Mouse (Mus musculus): ENCODE measurements at regions not wholly inside any gene's neighbourhood (a gene's known extent, or its start where the extent isn't known, plus 50 kb on each side); places are given as distances from the start of the nearest gene placed in this dataset.

DNA sequence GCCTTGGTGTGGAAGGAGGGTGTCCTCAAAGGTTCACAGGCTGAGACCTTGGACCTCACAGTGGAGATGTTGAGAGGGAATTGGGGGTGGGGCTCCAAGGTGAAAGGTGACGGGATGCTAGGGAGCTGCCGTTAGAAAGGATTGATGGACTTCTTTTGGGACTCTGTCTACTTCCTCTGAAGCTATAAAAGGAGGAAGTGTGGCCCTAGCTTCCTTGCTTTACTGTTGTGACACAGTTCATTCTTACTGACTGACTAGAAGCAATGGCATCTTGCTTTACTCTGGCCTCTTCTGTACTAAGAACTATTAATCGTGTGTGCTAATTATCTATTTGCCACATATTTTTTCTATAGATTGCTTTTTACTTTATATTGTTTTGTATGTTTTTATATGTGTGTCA, 315.8 kb downstream of the Setd4 start:
- Histone ChIP-seq H3K9me3 (replicated peaks; ENCODE audit: control insufficient read depth, low read length) (no peaks in the 10 kb centered on the region), H3K4me1 (ENCODE audit: control insufficient read depth, low read depth, low read length) (no peaks in the 10 kb centered on the region), H3K27me3 (ENCODE audit: control insufficient read depth, insufficient read depth, low read depth, low read length) (no peaks in the 10 kb centered on the region), H3K4me2 (ENCODE audit: low read depth, low read length) (no peak overlapping the region), H3K9ac (ENCODE audit: low read depth, low read length) (no peak overlapping the region), H3K36me3 (ENCODE audit: control insufficient read depth, insufficient read depth) (no peaks in the 10 kb centered on the region), H3K27ac (ENCODE audit: low read length) (no peak overlapping the region), H3K4me3 (ENCODE audit: low read depth, low read length) (no peak overlapping the region)
- ATAC-seq (ENCODE audit: low read depth) = no peak
- WGBS (ENCODE audit: insufficient replicate concordance) = 35% methylated on average over 3 of the region's 3 CpGs

DNA sequence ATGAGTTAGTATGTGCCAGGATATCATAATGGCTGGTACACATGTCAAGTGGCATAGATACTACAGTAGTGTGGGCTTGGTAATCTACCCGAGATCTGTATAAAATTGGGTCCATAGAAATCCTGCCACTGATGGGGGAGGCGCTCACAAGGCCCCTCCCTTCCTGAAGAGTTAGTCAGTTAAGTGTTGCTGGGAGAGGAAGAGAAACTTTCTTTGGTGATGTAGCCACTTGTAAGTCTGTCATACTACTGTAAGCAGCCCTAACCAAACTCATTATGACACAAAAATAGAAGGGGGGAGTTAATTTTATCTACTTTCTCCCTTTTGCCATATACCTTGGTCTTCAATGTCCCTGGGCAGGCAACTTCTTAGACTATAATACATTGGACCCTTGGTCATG, 316.3 kb downstream of the Setd4 start:
- Histone ChIP-seq H3K4me1 (ENCODE audit: control insufficient read depth, low read depth, low read length) (no peaks in the 10 kb centered on the region), H3K27me3 (ENCODE audit: control insufficient read depth, insufficient read depth, low read depth, low read length) (no peaks in the 10 kb centered on the region)
- 53% methylated on average over 2 of the region's 2 CpGs for WGBS (ENCODE audit: insufficient replicate concordance)

DNA sequence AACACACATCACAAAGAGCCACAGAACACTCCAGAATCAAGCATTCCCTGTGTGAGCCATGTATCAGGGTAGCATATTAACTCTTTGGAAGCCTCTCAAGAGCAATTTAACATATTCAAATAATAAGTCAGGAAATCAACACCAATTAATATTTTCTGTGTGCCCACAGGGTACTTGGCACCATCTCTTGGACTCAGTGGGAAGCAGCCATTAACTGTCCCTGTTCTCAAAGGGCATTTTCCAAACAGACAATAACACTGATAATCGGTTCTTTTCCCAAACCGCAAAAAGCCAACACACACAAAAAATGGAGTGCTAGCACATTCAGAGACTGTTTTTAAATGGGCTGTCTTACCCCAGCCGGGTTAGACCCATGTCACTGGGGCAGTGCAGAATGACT, 317.0 kb downstream of the Setd4 start:
- no peak overlapping the region for H3K4me2 ChIP-seq (ENCODE audit: low read depth, low read length)
- 74% methylated on average over 3 of the region's 3 CpGs for WGBS (ENCODE audit: insufficient replicate concordance)
- H3K9me3 ChIP-seq (replicated peaks; ENCODE audit: control insufficient read depth, low read length) = no peaks in the 10 kb centered on the region
- H3K9ac ChIP-seq (ENCODE audit: low read depth, low read length) = no peak overlapping the region
- H3K27me3 ChIP-seq (ENCODE audit: control insufficient read depth, insufficient read depth, low read depth, low read length) = no peaks in the 10 kb centered on the region
- ATAC-seq (ENCODE audit: low read depth) = no peak
- H3K4me1 ChIP-seq (ENCODE audit: control insufficient read depth, low read depth, low read length) = no peaks in the 10 kb centered on the region
- H3K4me3 ChIP-seq (ENCODE audit: low read depth, low read length) = no peak overlapping the region
- H3K27ac ChIP-seq (ENCODE audit: low read length) = no peak overlapping the region
- no peaks in the 10 kb centered on the region for H3K36me3 ChIP-seq (ENCODE audit: control insufficient read depth, insufficient read depth)

More for the DNA sequence above, 316.3 kb downstream of the Setd4 start:
- no peaks in the 10 kb centered on the region for H3K36me3 ChIP-seq (ENCODE audit: control insufficient read depth, insufficient read depth)
- H3K4me2 ChIP-seq (ENCODE audit: low read depth, low read length) = no peak overlapping the region
- no peak overlapping the region for H3K9ac ChIP-seq (ENCODE audit: low read depth, low read length)
- no peak overlapping the region for H3K27ac ChIP-seq (ENCODE audit: low read length)
- no peak overlapping the region for H3K4me3 ChIP-seq (ENCODE audit: low read depth, low read length)
- no peaks in the 10 kb centered on the region for H3K9me3 ChIP-seq (replicated peaks; ENCODE audit: control insufficient read depth, low read length)
- no peak for ATAC-seq (ENCODE audit: low read depth)

DNA sequence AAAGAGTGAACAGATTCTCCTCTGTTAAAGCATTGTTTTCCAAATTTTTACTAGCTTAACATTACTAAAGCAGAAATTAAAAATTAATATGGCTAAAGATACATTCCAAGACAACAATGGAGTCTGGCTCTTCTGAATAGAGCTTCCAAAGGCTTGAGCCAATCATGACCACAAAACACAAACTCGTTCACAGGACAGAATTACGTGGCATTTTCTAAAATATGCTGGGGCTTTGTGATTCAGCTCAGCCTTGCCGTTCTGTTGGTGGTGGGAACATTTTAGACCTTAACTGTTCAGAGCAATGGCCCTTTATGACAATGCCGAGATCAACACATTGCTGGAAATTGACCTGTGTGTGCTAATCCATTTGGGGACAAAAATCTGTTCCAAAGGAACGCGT, 318.7 kb downstream of the Setd4 start:
- Histone ChIP-seq H3K9ac (ENCODE audit: low read depth, low read length) (no peak overlapping the region), H3K4me3 (ENCODE audit: low read depth, low read length) (no peak overlapping the region), H3K36me3 (ENCODE audit: control insufficient read depth, insufficient read depth) (no peaks in the 10 kb centered on the region), H3K27ac (ENCODE audit: low read length) (no peak overlapping the region), H3K4me2 (ENCODE audit: low read depth, low read length) (no peak overlapping the region), H3K4me1 (ENCODE audit: control insufficient read depth, low read depth, low read length) (no peaks in the 10 kb centered on the region), H3K9me3 (replicated peaks; ENCODE audit: control insufficient read depth, low read length) (no peaks in the 10 kb centered on the region), H3K27me3 (ENCODE audit: control insufficient read depth, insufficient read depth, low read depth, low read length) (no peaks in the 10 kb centered on the region)
- ATAC-seq (ENCODE audit: low read depth) = no peak
- 74% methylated on average over 6 of the region's 6 CpGs for WGBS (ENCODE audit: insufficient replicate concordance)

DNA sequence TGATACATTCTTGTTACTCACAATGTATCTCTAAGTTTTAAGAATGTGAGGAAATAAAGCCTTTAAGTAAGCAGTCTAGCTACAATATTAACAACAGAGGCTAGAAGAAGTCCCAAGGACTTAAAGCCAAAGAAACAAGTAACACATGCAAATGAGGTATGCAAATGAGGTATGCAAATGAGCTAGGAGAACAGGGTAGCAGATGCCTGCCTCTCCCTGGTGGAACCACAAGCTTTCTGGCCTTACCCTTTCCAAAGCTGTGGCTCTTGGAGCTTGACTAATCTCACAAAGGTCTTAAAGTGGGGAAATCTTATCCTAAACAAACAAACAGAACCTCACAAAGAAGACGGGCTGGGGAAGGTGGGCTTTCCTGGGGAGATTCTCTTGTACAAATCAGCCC, 322.1 kb downstream of the Setd4 start:
- Histone ChIP-seq H3K4me2 (ENCODE audit: low read depth, low read length) (no peak overlapping the region), H3K4me3 (ENCODE audit: low read depth, low read length) (no peak overlapping the region), H3K36me3 (ENCODE audit: control insufficient read depth, insufficient read depth) (no peaks in the 10 kb centered on the region), H3K9me3 (replicated peaks; ENCODE audit: control insufficient read depth, low read length) (no peaks in the 10 kb centered on the region), H3K27ac (ENCODE audit: low read length) (no peak overlapping the region), H3K9ac (ENCODE audit: low read depth, low read length) (no peak overlapping the region), H3K4me1 (ENCODE audit: control insufficient read depth, low read depth, low read length) (no peaks in the 10 kb centered on the region), H3K27me3 (ENCODE audit: control insufficient read depth, insufficient read depth, low read depth, low read length) (no peaks in the 10 kb centered on the region)
- WGBS (ENCODE audit: insufficient replicate concordance) = 42% methylated on average over 1 of the region's 1 CpGs
- ATAC-seq (ENCODE audit: low read depth) = no peak

DNA sequence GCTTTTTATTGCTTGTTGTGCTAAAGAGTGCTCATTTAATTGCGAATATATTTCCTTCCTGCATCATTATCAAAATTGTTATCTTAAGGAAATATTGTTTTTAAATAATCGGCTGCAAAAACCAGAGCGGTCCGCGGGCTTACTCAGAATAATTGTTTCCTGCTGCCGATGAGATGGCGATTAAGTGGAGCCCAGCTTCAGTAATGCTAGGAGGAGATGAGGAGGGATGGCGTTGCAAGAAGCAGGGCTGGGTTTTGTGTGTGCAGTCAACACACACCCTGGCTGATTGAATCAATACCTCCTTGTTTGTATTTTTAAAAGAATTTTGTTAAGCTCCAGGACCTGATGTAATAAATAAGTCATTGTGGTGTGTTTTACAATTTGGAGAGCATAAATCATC, 331.2 kb downstream of the Setd4 start:
- Histone ChIP-seq H3K4me3 (ENCODE audit: low read depth, low read length) (no peak overlapping the region), H3K36me3 (ENCODE audit: control insufficient read depth, insufficient read depth) (no peaks in the 10 kb centered on the region), H3K9me3 (replicated peaks; ENCODE audit: control insufficient read depth, low read length) (no peaks in the 10 kb centered on the region), H3K9ac (ENCODE audit: low read depth, low read length) (no peak overlapping the region), H3K4me1 (ENCODE audit: control insufficient read depth, low read depth, low read length) (no peaks in the 10 kb centered on the region), H3K27me3 (ENCODE audit: control insufficient read depth, insufficient read depth, low read depth, low read length) (no peaks in the 10 kb centered on the region), H3K27ac (ENCODE audit: low read length) (no peak overlapping the region), H3K4me2 (ENCODE audit: low read depth, low read length) (no peak overlapping the region)
- WGBS (ENCODE audit: insufficient replicate concordance) = 46% methylated on average over 8 of the region's 8 CpGs
- no peak for ATAC-seq (ENCODE audit: low read depth)

DNA sequence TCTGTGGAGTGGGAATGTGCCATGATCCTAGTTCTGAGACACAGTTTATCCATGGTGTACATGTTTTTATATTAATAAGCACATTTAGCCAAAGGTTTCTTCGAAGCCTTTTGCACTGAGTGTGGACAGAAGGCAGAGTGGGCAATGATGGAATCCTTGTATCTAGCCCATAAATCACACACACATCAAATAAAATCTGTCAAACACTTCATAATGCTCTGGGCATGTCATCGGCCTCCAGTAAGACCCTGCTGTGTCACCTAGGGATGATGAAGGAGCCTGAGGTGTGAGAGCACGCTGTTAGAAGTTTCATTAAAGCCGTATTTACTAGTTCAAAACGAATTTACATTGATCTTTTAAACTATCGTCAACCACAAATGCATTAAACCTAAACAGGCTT, 331.7 kb downstream of the Setd4 start:
- ATAC-seq (ENCODE audit: low read depth) = no peak
- H3K4me1 ChIP-seq (ENCODE audit: control insufficient read depth, low read depth, low read length) = no peaks in the 10 kb centered on the region
- no peak overlapping the region for H3K4me3 ChIP-seq (ENCODE audit: low read depth, low read length)
- H3K4me2 ChIP-seq (ENCODE audit: low read depth, low read length) = no peak overlapping the region
- no peaks in the 10 kb centered on the region for H3K36me3 ChIP-seq (ENCODE audit: control insufficient read depth, insufficient read depth)
- H3K9me3 ChIP-seq (replicated peaks; ENCODE audit: control insufficient read depth, low read length) = no peaks in the 10 kb centered on the region
- H3K27me3 ChIP-seq (ENCODE audit: control insufficient read depth, insufficient read depth, low read depth, low read length) = no peaks in the 10 kb centered on the region
- no peak overlapping the region for H3K27ac ChIP-seq (ENCODE audit: low read length)
- H3K9ac ChIP-seq (ENCODE audit: low read depth, low read length) = no peak overlapping the region
- 54% methylated on average over 6 of the region's 6 CpGs for WGBS (ENCODE audit: insufficient replicate concordance)

DNA sequence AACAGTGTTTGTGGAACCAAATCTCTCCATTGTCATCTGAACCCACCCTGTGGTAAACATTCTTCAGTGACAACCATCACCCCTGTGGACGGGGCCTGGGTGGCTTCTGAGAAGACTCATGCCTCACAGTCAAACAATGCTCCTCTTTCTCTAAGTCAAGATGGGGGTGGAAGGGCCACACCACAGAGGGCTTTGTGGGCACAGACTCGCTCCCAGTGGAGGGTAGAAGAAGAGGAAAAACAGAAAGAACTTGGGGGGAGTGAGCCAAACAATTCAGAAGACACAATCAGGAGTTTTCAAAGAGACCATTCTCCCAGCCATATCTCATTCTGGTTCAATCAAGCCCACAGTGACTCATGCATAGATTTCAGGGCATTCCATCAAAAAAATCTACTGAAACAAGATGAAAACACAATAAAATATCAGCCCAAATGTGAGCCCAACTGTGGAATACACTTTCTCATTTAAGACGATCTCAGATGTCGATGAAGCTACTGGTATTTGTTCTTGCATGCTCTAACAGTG, 339.7 kb downstream of the Setd4 start:
- Histone ChIP-seq H3K9me3 (replicated peaks; ENCODE audit: control insufficient read depth, low read length) (no peaks in the 10 kb centered on the region), H3K36me3 (ENCODE audit: control insufficient read depth, insufficient read depth) (no peaks in the 10 kb centered on the region), H3K27ac (ENCODE audit: low read length) (no peak overlapping the region), H3K4me1 (ENCODE audit: control insufficient read depth, low read depth, low read length) (no peaks in the 10 kb centered on the region), H3K4me3 (ENCODE audit: low read depth, low read length) (no peak overlapping the region), H3K4me2 (ENCODE audit: low read depth, low read length) (no peak overlapping the region), H3K27me3 (ENCODE audit: control insufficient read depth, insufficient read depth, low read depth, low read length) (no peaks in the 10 kb centered on the region), H3K9ac (ENCODE audit: low read depth, low read length) (no peak overlapping the region)
- ATAC-seq (ENCODE audit: low read depth) = no peak
- 47% methylated on average over 4 of the region's 4 CpGs for WGBS (ENCODE audit: insufficient replicate concordance)

DNA sequence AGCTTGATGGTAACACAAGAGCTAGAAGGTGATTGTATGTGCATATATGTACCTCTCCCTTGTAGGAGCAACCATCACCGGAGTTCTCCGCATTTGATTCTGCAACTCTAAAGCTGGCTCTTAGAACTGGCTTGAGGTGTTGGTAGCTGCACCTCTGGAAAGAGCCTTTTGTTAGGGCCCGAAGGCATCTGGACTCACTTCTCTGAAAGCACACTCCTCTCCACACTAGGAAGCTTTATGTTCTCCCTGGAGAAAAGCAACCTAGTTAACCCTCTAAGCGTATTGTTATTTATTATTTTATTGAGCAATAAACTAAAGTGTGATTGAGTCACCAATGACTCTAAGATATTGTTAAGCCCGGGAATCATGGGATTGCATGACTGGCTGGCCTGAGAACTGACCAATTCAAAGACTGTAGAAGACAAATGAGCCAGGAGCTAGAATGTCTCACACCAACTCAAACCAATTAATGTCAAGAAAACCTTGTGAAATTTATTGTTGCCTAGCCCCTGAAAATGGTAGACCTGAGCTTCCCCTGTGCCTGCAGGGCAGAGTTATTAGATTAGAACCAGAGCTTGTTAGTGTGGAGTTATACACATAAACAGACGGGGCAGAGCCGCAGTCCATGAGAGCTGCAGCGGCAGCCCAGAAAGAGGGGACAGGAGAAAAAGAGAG, 340.6 kb downstream of the Setd4 start:
- Histone ChIP-seq H3K36me3 (ENCODE audit: control insufficient read depth, insufficient read depth) (no peaks in the 10 kb centered on the region), H3K4me2 (ENCODE audit: low read depth, low read length) (no peak overlapping the region), H3K4me1 (ENCODE audit: control insufficient read depth, low read depth, low read length) (no peaks in the 10 kb centered on the region), H3K27me3 (ENCODE audit: control insufficient read depth, insufficient read depth, low read depth, low read length) (no peaks in the 10 kb centered on the region), H3K4me3 (ENCODE audit: low read depth, low read length) (no peak overlapping the region), H3K9ac (ENCODE audit: low read depth, low read length) (no peak overlapping the region), H3K27ac (ENCODE audit: low read length) (no peak overlapping the region), H3K9me3 (replicated peaks; ENCODE audit: control insufficient read depth, low read length) (no peaks in the 10 kb centered on the region)
- no peak for ATAC-seq (ENCODE audit: low read depth)
- 70% methylated on average over 8 of the region's 8 CpGs for WGBS (ENCODE audit: insufficient replicate concordance)
